Mouse (Mus musculus): ENCODE results near the gene Pabpn1l. TPM values are rescaled to one million over a fixed set of nuclear protein-coding genes. Genes with fewer than 3 reads are reported as not detected.

Pabpn1l gene
- polyA plus RNA-seq, 1 experiment from 2014 or later = not detected

DNA sequence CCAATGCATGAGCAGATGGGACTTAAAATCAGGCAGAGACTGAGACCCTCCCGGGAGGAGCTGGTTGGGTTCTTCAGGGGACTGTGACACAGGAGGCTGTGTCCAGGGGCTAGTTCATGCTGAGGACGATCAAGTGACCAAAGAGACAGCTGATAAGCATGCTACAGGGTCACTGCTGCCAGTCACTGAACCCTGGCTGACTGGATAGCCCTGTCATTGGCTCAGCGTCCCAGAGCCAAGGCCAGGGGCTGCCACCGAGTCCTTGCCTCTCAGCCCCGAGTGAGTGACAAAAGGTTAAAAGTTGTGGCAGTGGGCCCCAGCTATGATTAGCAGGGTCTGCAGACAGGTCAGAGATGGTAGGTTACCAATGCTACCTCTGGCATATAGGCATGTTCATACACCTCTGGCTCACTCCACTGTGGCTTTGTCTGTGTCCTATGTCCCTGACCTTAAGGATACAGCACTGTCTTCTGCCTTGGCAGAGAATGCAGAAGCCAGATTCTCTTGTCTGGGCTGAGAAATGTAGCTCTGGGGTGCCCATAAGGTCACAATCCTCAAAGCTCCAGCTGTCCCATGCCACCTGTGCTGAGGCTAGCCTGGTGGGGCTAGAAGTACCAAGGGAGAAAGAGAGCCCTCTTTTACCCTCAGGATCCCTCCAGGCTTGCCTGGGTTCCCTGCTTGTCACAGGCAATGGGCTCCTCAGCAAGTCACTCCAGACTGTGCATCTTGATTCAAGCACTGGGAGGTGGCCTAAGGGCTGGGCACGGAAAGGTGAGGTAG, 21.8 kb upstream of the Pabpn1l start:
- Histone ChIP-seq H3K27ac (replicated peaks; ENCODE audit: low read depth, low read length) (no peak overlapping the region), H3K9ac (ENCODE audit: low read length) (no peak overlapping the region), H3K4me2 (ENCODE audit: low read depth, severe bottlenecking) (no peak overlapping the region), H3K27me3 (ENCODE audit: control insufficient read depth, insufficient read depth, low read length) (no peaks in the 10 kb centered on the region), H3K36me3 (ENCODE audit: control insufficient read depth, insufficient read depth, low read length) (no peaks in the 10 kb centered on the region), H3K9me3 (ENCODE audit: control insufficient read depth, low read length) (no peaks in the 10 kb centered on the region), H3K4me1 (ENCODE audit: control insufficient read depth, insufficient read depth, low read length) (peaks cover 26% of the 10 kb centered on the region), H3K4me3 (ENCODE audit: low read depth, low read length) (no peak overlapping the region)
- ATAC-seq (ENCODE audit: insufficient number of reproducible peaks, low FRiP score, low TSS enrichment, low read depth) = no peak
- 82% methylated on average over 6 of the region's 6 CpGs for WGBS
- DNase-seq (ENCODE audit: low spot score) = no peak

DNA sequence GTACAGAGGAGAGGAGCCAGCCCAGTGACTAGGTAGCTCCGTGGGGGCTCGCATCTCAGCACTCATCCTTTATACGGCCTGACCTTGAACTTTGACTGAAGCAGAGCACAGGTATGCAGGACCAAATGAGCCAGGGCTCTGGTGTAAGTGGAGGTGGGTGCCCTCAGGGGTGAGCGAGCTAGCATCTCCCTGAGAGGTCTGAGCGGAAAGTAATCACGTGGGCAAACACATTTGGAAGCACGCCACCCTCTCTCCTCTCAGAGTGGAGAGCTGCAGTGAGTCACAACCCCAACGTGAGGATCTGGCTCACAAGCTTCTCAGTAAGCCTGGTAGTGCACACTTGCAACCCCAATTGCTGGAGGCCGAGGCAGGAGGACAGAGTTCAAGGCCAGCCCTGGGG, 19.5 kb upstream of the Pabpn1l start:
- ATAC-seq (ENCODE audit: insufficient number of reproducible peaks, low FRiP score, low TSS enrichment, low read depth) = no peak
- H3K27ac ChIP-seq (replicated peaks; ENCODE audit: low read depth, low read length) = no peak overlapping the region

DNA sequence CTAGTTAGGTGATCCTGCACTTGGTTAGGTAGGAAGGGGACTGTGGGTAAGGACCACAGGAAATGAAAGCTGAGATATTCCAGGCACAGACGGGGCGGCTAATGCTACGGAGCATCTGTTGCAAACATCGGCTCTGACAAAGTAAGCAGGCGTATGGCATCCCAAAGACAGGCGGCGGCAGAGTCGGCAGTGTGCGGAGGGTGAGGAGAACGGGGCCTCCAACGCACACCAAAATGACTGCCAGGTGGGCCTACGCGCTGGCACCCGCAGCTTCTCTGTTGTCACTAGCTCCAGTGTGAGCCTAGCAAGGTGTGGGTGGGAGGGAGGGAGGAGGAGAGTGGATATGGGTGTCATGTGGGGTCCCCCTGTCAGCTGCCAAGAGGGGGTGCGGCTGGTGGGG, 18.9 kb upstream of the Pabpn1l start:
- Histone ChIP-seq H3K4me3 (ENCODE audit: low read depth, low read length) (no peak overlapping the region), H3K4me1 (ENCODE audit: control insufficient read depth, insufficient read depth, low read length) (peaks cover 25% of the 10 kb centered on the region), H3K36me3 (ENCODE audit: control insufficient read depth, insufficient read depth, low read length) (no peaks in the 10 kb centered on the region), H3K27ac (replicated peaks; ENCODE audit: low read depth, low read length) (no peak overlapping the region), H3K9ac (ENCODE audit: low read length) (no peak overlapping the region), H3K9me3 (ENCODE audit: control insufficient read depth, low read length) (no peaks in the 10 kb centered on the region), H3K4me2 (ENCODE audit: low read depth, severe bottlenecking) (no peak overlapping the region), H3K27me3 (ENCODE audit: control insufficient read depth, insufficient read depth, low read length) (no peaks in the 10 kb centered on the region)
- DNase-seq (ENCODE audit: low spot score) (no peak), ATAC-seq (ENCODE audit: insufficient number of reproducible peaks, low FRiP score, low TSS enrichment, low read depth) (no peak)
- WGBS = 76% methylated on average over 15 of the region's 15 CpGs

More for the DNA sequence above, 19.5 kb upstream of the Pabpn1l start:
- no peak overlapping the region for H3K4me2 ChIP-seq (ENCODE audit: low read depth, severe bottlenecking)
- peaks cover 25% of the 10 kb centered on the region for H3K4me1 ChIP-seq (ENCODE audit: control insufficient read depth, insufficient read depth, low read length)
- DNase-seq (ENCODE audit: low spot score) = no peak
- no peaks in the 10 kb centered on the region for H3K36me3 ChIP-seq (ENCODE audit: control insufficient read depth, insufficient read depth, low read length)
- no peaks in the 10 kb centered on the region for H3K9me3 ChIP-seq (ENCODE audit: control insufficient read depth, low read length)
- WGBS = 74% methylated on average over 9 of the region's 9 CpGs
- no peak overlapping the region for H3K9ac ChIP-seq (ENCODE audit: low read length)
- H3K27me3 ChIP-seq (ENCODE audit: control insufficient read depth, insufficient read depth, low read length) = no peaks in the 10 kb centered on the region
- H3K4me3 ChIP-seq (ENCODE audit: low read depth, low read length) = no peak overlapping the region

DNA sequence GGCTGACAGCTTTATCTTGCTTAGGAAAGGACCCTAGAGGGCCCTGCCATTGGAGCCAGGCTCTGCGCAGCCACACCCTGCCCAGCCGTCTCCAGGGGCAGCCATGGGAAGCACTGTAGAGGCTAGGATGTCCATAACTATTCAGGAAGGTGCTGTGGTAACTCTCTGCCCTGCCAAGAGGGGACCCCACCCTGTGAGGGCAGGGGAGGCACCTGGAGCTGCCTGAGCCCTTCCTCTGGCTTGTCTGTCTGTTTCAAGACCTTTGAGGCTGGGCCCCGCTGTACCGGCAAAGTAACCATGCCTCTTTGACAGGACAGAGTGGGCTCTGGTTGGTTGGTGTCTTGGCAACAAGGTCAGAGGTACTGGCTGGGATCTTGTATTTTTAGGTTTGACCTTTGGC, 18.3 kb upstream of the Pabpn1l start:
- Histone ChIP-seq H3K4me2 (ENCODE audit: low read depth, severe bottlenecking) (no peak overlapping the region), H3K27me3 (ENCODE audit: control insufficient read depth, insufficient read depth, low read length) (no peaks in the 10 kb centered on the region), H3K4me3 (ENCODE audit: low read depth, low read length) (no peak overlapping the region), H3K27ac (replicated peaks; ENCODE audit: low read depth, low read length) (no peak overlapping the region), H3K9me3 (ENCODE audit: control insufficient read depth, low read length) (no peaks in the 10 kb centered on the region), H3K36me3 (ENCODE audit: control insufficient read depth, insufficient read depth, low read length) (no peaks in the 10 kb centered on the region), H3K9ac (ENCODE audit: low read length) (no peak overlapping the region), H3K4me1 (ENCODE audit: control insufficient read depth, insufficient read depth, low read length) (peaks cover 25% of the 10 kb centered on the region)
- 82% methylated on average over 4 of the region's 4 CpGs for WGBS
- no peak for ATAC-seq (ENCODE audit: insufficient number of reproducible peaks, low FRiP score, low TSS enrichment, low read depth)
- DNase-seq (ENCODE audit: low spot score) = no peak

DNA sequence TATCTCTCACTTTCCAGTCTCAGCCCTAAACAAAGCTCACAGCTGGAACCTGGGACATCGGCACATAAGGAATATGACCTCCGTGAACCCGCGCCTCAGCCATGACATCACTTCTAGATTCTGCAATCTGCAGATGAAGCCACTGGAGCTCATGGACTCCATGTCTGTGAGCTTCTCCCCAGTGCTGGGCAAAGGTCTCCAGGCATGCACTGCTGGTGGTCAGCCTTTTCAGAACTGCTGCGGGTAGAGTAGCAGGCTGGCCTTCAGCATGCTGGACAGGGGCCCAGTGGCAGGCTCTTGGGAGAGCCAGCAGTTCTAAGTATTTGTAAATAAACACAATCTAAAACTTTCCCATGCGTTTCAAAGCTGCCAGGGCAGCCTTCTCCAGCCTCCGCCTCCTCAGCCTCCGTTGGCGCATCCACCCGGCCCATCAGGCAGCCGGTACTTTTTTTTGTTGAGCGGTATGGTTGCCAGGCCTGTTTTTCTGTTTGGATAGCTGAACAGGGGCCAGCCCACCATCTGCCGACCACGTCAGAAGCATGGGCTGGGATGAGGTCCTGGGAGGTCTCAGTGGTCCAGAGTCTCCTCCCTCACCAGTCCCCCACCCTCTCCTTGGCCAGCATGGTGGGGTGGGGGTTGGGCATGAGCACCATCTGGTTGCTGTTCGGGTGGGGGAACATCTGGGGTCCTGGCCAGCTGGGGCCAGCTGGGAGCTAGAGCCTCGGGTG, 17.1 kb upstream of the Pabpn1l start:
- peaks cover 25% of the 10 kb centered on the region for H3K4me1 ChIP-seq (ENCODE audit: control insufficient read depth, insufficient read depth, low read length)
- no peak overlapping the region for H3K4me3 ChIP-seq (ENCODE audit: low read depth, low read length)

DNA sequence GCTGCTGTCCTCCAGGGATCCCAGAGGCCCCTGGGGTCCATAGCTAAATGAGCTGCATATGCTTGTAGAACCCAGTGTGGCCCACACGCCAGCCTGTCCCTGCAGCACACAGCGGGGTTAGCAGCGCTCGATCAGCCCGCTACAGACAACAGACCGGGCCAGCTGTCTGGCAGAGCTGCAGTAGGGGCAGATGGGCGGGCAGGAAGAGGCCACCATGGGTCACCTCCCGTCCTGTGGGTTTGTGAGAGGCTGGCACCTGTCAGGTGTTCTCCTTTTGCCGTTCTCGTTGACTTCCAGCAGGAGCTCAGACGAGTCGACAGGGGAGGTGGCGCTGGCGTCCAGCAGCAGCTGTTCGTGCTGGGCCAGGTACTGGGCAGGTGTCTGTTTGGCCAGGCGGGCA, 16.1 kb upstream of the Pabpn1l start:
- Histone ChIP-seq H3K4me2 (ENCODE audit: low read depth, severe bottlenecking) (no peak overlapping the region), H3K36me3 (ENCODE audit: control insufficient read depth, insufficient read depth, low read length) (no peaks in the 10 kb centered on the region), H3K27me3 (ENCODE audit: control insufficient read depth, insufficient read depth, low read length) (no peaks in the 10 kb centered on the region), H3K4me3 (ENCODE audit: low read depth, low read length) (no peak overlapping the region), H3K9ac (ENCODE audit: low read length) (0 out of 2 replicates have a peak overlapping the region, but pooled peaks have one; percentile 5), H3K4me1 (ENCODE audit: control insufficient read depth, insufficient read depth, low read length) (peaks cover 25% of the 10 kb centered on the region), H3K27ac (replicated peaks; ENCODE audit: low read depth, low read length) (no peak overlapping the region), H3K9me3 (ENCODE audit: control insufficient read depth, low read length) (no peaks in the 10 kb centered on the region)
- no peak for DNase-seq (ENCODE audit: low spot score)
- ATAC-seq (ENCODE audit: insufficient number of reproducible peaks, low FRiP score, low TSS enrichment, low read depth) = no peak
- WGBS = 80% methylated on average over 16 of the region's 16 CpGs

More for the DNA sequence above, 17.1 kb upstream of the Pabpn1l start:
- DNase-seq (ENCODE audit: low spot score) (peak; percentile 55), ATAC-seq (ENCODE audit: insufficient number of reproducible peaks, low FRiP score, low TSS enrichment, low read depth) (no peak)
- Histone ChIP-seq H3K9me3 (ENCODE audit: control insufficient read depth, low read length) (no peaks in the 10 kb centered on the region), H3K9ac (ENCODE audit: low read length) (no peak overlapping the region), H3K4me2 (ENCODE audit: low read depth, severe bottlenecking) (no peak overlapping the region; the same call in 1 of the 2 replicates), H3K27ac (replicated peaks; ENCODE audit: low read depth, low read length) (no peak overlapping the region; the same call in 1 of the 2 replicates), H3K27me3 (ENCODE audit: control insufficient read depth, insufficient read depth, low read length) (no peaks in the 10 kb centered on the region), H3K36me3 (ENCODE audit: control insufficient read depth, insufficient read depth, low read length) (no peaks in the 10 kb centered on the region)
- whole genome bisulfite sequencing = 21% methylated on average over 16 of the region's 16 CpGs

DNA sequence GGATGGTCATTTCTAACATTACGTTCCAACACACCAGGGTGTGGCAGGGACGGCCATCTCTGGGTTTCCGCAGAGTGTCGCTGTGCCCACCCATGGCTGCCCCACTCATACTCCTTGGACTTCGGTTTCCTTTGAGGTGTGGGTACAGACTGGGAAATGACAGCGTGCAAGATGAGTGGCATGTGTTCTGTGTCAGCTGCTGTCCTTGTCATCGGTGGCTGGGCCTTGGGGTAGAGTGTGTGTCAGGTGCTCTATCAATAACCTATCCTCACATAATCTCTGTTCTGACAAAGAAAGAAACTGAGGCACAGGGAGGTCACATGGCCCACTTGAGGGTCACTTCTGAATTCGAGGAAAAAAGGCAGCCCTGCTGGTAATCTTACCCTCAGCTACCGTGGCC, 14.7 kb upstream of the Pabpn1l start:
- no peak overlapping the region for H3K27ac ChIP-seq (replicated peaks; ENCODE audit: low read depth, low read length)
- no peaks in the 10 kb centered on the region for H3K36me3 ChIP-seq (ENCODE audit: control insufficient read depth, insufficient read depth, low read length)
- no peak overlapping the region for H3K4me3 ChIP-seq (ENCODE audit: low read depth, low read length)
- no peaks in the 10 kb centered on the region for H3K27me3 ChIP-seq (ENCODE audit: control insufficient read depth, insufficient read depth, low read length)
- H3K4me1 ChIP-seq (ENCODE audit: control insufficient read depth, insufficient read depth, low read length) = peaks cover 25% of the 10 kb centered on the region
- ATAC-seq (ENCODE audit: insufficient number of reproducible peaks, low FRiP score, low TSS enrichment, low read depth) = no peak
- no peak overlapping the region for H3K9ac ChIP-seq (ENCODE audit: low read length)
- WGBS = 89% methylated on average over 9 of the region's 9 CpGs
- no peaks in the 10 kb centered on the region for H3K9me3 ChIP-seq (ENCODE audit: control insufficient read depth, low read length)
- DNase-seq (ENCODE audit: low spot score) = no peak
- H3K4me2 ChIP-seq (ENCODE audit: low read depth, severe bottlenecking) = no peak overlapping the region

DNA sequence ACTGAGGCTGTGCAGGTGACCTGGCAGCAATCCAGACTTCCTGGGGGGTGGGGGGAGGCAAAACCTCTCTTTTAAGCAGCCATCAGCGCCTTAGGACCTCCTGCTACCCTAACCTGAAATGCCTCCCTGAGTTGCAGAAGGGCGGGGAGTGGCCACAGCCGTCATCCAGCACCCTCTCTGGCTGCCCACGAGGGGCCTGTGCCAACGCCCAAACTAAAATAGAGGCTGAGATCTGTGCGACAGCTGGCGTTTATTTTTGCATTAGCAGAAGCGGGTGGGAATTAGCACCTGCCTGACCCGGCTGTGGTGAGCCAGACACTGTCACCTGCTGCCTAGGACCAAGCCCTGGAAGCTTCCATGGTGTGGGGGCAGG, 14.2 kb upstream of the Pabpn1l start:
- H3K4me2 ChIP-seq (ENCODE audit: low read depth, severe bottlenecking) = no peak overlapping the region

More for the DNA sequence above, 14.2 kb upstream of the Pabpn1l start:
- no peak overlapping the region for H3K4me3 ChIP-seq (ENCODE audit: low read depth, low read length)
- H3K9ac ChIP-seq (ENCODE audit: low read length) = no peak overlapping the region
- WGBS = 58% methylated on average over 9 of the region's 9 CpGs
- H3K9me3 ChIP-seq (ENCODE audit: control insufficient read depth, low read length) = no peaks in the 10 kb centered on the region
- H3K27ac ChIP-seq (replicated peaks; ENCODE audit: low read depth, low read length) = no peak overlapping the region
- no peaks in the 10 kb centered on the region for H3K27me3 ChIP-seq (ENCODE audit: control insufficient read depth, insufficient read depth, low read length)
- H3K36me3 ChIP-seq (ENCODE audit: control insufficient read depth, insufficient read depth, low read length) = no peaks in the 10 kb centered on the region
- H3K4me1 ChIP-seq (ENCODE audit: control insufficient read depth, insufficient read depth, low read length) = peaks cover 25% of the 10 kb centered on the region
- ATAC-seq (ENCODE audit: insufficient number of reproducible peaks, low FRiP score, low TSS enrichment, low read depth) = no peak
- DNase-seq (ENCODE audit: low spot score) = no peak

Measured in limb, embryonic 11.5 days (tissue).